Comparison of ENCODE assay signal across 12 mouse cellular contexts in genomic region chr5:140349882-140350281, GRCm38 (mm10).
"Had no signal": no experiment of that assay in that cellular context is flagged by ENCODE, and none has a peak within 500 bp of the region (broad histone marks: within the 10 kb centered on the region; RNA-seq: fewer than 3 reads in every experiment).

No protein-coding gene starts in this region.

- H3K4me2 ChIP-seq: intestine, embryonic 15.5 days; limb, embryonic 15.5 days; midbrain, embryonic 13.5 days; neural tube, embryonic 15.5 days; stomach, embryonic 15.5 days had no signal

- H3K9me3 ChIP-seq: intestine, embryonic 15.5 days; limb, embryonic 15.5 days; midbrain, embryonic 13.5 days; neural tube, embryonic 15.5 days; stomach, embryonic 15.5 days had no signal

- H3K27me3 ChIP-seq: intestine, embryonic 15.5 days; limb, embryonic 15.5 days; midbrain, embryonic 13.5 days; neural tube, embryonic 15.5 days; stomach, embryonic 15.5 days had no signal

- H3K4me1 ChIP-seq: intestine, embryonic 15.5 days; limb, embryonic 15.5 days; midbrain, embryonic 13.5 days; neural tube, embryonic 15.5 days; stomach, embryonic 15.5 days had no signal

- H3K27ac ChIP-seq: intestine, embryonic 15.5 days; limb, embryonic 15.5 days; liver, embryonic 14.5 days; midbrain, embryonic 13.5 days; neural tube, embryonic 15.5 days; stomach, embryonic 15.5 days had no signal

- H3K4me3 ChIP-seq: intestine, embryonic 15.5 days; limb, embryonic 15.5 days; midbrain, embryonic 13.5 days; myocyte; neural tube, embryonic 15.5 days; stomach, embryonic 15.5 days had no signal

- ATAC-seq: intestine, embryonic 15.5 days; midbrain, embryonic 13.5 days had no signal

- DNase-seq: kidney, adult 18-20 months; kidney, postnatal 10 days; kidney, postnatal 4 days; lung, adult 18-20 months; thymus, postnatal 36 days had no signal

- H3K9ac ChIP-seq: intestine, embryonic 15.5 days; limb, embryonic 15.5 days; liver, embryonic 14.5 days; midbrain, embryonic 13.5 days; neural tube, embryonic 15.5 days; stomach, embryonic 15.5 days had no signal
